ENCODE assay signal across 9 mouse cellular contexts in genomic region chr16:90421551-90421950, GRCm38 (mm10). TPM values are rescaled to one million over a fixed set of nuclear protein-coding genes. Genes with fewer than 3 reads are reported as not detected.
DNase-seq lines count a peak whose midpoint lies in the region; ATAC-seq and TF ChIP-seq lines count a peak whose summit lies in the region.
"Had no signal": no experiment of that assay in that cellular context is flagged by ENCODE, and none has a peak within 500 bp of the region (broad histone marks: within the 10 kb centered on the region; RNA-seq: fewer than 3 reads in every experiment).

No protein-coding gene starts in this region.

- no peaks in the 10 kb centered on the region; the same call in 1 of the 2 replicates for H3K36me3 ChIP-seq in heart, embryonic 15.5 days
- H3K36me3 ChIP-seq in forebrain, embryonic 15.5 days, result no peaks in the 10 kb centered on the region
- no peaks in the 10 kb centered on the region; the same call in 1 of the 2 replicates for H3K36me3 ChIP-seq in midbrain, embryonic 12.5 days

- DNase-seq in heart, postnatal 4 days, result no peak
- peak; percentile 85 for DNase-seq in Patski (ENCODE audit: low read depth, low spot score)
- DNase-seq in frontal cortex, postnatal 10 days (ENCODE audit: low spot score in 2 of 2), result no peak
- no peak for DNase-seq in B cell, adult 2 months

- no peak overlapping the region for H3K4me3 ChIP-seq in heart, embryonic 15.5 days
- no peak overlapping the region for H3K4me3 ChIP-seq in forebrain, embryonic 15.5 days
- no peak overlapping the region for H3K4me3 ChIP-seq in midbrain, embryonic 12.5 days

- WGBS in heart, embryonic 15.5 days, result 63% methylated on average over 8 of the region's 8 CpGs
- 2% methylated on average over 8 of the region's 8 CpGs for WGBS in forebrain, embryonic 15.5 days
- WGBS in midbrain, embryonic 12.5 days, result 23% methylated on average over 8 of the region's 8 CpGs

- H3K9ac ChIP-seq in heart, embryonic 15.5 days, result no peak overlapping the region
- H3K9ac ChIP-seq in forebrain, embryonic 15.5 days (replicated peaks), result 0 out of 2 replicates have a peak overlapping the region, but pooled peaks have one; percentile 5
- no peak overlapping the region for H3K9ac ChIP-seq in midbrain, embryonic 12.5 days (replicated peaks)

- H3K9me3 ChIP-seq in heart, embryonic 15.5 days (replicated peaks), result no peaks in the 10 kb centered on the region
- no peaks in the 10 kb centered on the region for H3K9me3 ChIP-seq in forebrain, embryonic 15.5 days
- H3K9me3 ChIP-seq in midbrain, embryonic 12.5 days, result no peaks in the 10 kb centered on the region

- peaks cover 71% of the 10 kb centered on the region for H3K4me1 ChIP-seq in heart, embryonic 15.5 days (replicated peaks)
- peaks cover 71% of the 10 kb centered on the region for H3K4me1 ChIP-seq in forebrain, embryonic 15.5 days
- peaks cover 70% of the 10 kb centered on the region for H3K4me1 ChIP-seq in midbrain, embryonic 12.5 days

- no peak overlapping the region for H3K4me2 ChIP-seq in heart, embryonic 15.5 days
- H3K4me2 ChIP-seq in forebrain, embryonic 15.5 days (replicated peaks), result no peak overlapping the region
- no peak overlapping the region for H3K4me2 ChIP-seq in midbrain, embryonic 12.5 days (replicated peaks)

- POLR2A ChIA-PET in Patski (lab: Charles Lee), result interaction anchor here (1.2 kb wide), 1 partner anchor 35 kb away, joined by 5 read pairs; the partner anchor contains the start of gene Hunk

- no peak for TF ChIP-seq CTCF in Patski (IDR thresholded peaks at IDR 0.05)

- H3K27ac ChIP-seq in heart, embryonic 15.5 days, result peak overlapping the region; percentile 55; the same call in 1 of the 2 replicates
- H3K27ac ChIP-seq in forebrain, embryonic 15.5 days (replicated peaks), result peak overlapping the region; percentile 77
- H3K27ac ChIP-seq in midbrain, embryonic 12.5 days (replicated peaks), result peak overlapping the region; percentile 66

- CTCF ChIA-PET in Patski (lab: Charles Lee), result interaction anchor here (0.7 kb wide), 1 partner anchor 22 kb away, joined by 3 read pairs; no protein-coding TSS in a partner anchor

- ATAC-seq in heart, embryonic 15.5 days (replicated peaks; ENCODE audit: insufficient number of reproducible peaks, insufficient read depth, low FRiP score, low read depth), result no peak
- peak; percentile 62 for ATAC-seq in Patski
- peak; percentile 41 for ATAC-seq in forebrain, embryonic 15.5 days (replicated peaks)
- no peak for ATAC-seq in midbrain, embryonic 12.5 days (ENCODE audit: low FRiP score, low read depth)
- ATAC-seq in frontal cortex, adult (ENCODE audit: low TSS enrichment), result no peak

- H3K27me3 ChIP-seq in heart, embryonic 15.5 days, result no peaks in the 10 kb centered on the region
- H3K27me3 ChIP-seq in Patski, result no peaks in the 10 kb centered on the region
- H3K27me3 ChIP-seq in forebrain, embryonic 15.5 days, result no peaks in the 10 kb centered on the region
- peaks cover 5% of the 10 kb centered on the region; the same call in 1 of the 2 replicates for H3K27me3 ChIP-seq in midbrain, embryonic 12.5 days

- in situ Hi-C loops in Patski (cut with MboI; ENCODE audit: low pct_unique_long_range_greater_than_20kb), result loop anchor here (5.0 kb wide), 1 partner anchor 34 kb away; the partner anchor contains the start of gene Hunk

RNA-seq across cellular contexts. Expression of gene Hunk, which starts 35.7 kb away (rescaled TPM):
- 7.2 and 9.8 TPM in 2 replicates for polyA plus RNA-seq in heart, embryonic 15.5 days (2015; fragmentation: Nextera tagmentation; extraction: Ambion mirVana)
- total RNA-seq in heart, postnatal 4 days (2021), result 1 to 10 TPM; 7.2 to 8.4 TPM
- polyA plus RNA-seq in Patski (2021), result 11.2 TPM
- polyA plus RNA-seq in forebrain, embryonic 15.5 days (2015; fragmentation: Nextera tagmentation; extraction: Ambion mirVana), result 11.8 and 13.6 TPM in 2 replicates
- 15.0 and 15.7 TPM in 2 replicates for polyA plus RNA-seq in midbrain, embryonic 12.5 days (2016; fragmentation: Nextera tagmentation; extraction: Ambion mirVana)
- total RNA-seq: monocyte, adult 5-6 weeks had no signal

Comparison
In these comparisons a context has a peak if more than half of its experiments do, and no peak if none do; other contexts are left out.
1. ATAC-seq: peak in Patski (single experiment) and forebrain, embryonic 15.5 days (single experiment); none in heart, embryonic 15.5 days (single experiment), midbrain, embryonic 12.5 days (single experiment) and frontal cortex, adult (single experiment).
2. Peak in every context shown above with its lines, with median percentiles within 50 percentile points of each other: H3K27ac ChIP-seq.